Mouse (Mus musculus) left cerebral cortex, adult 11 months (tissue): ENCODE data around the gene Tacc3.
A peak's percentile ranks its signal among the peaks of the same experiment; 100 is the strongest.

Experiments used
- DNase-seq: peaks from one replicate; pipeline ENCODE4 v3.0.0; 2022; ENCODE audit warnings: low spot score

Tacc3 gene

DNA sequence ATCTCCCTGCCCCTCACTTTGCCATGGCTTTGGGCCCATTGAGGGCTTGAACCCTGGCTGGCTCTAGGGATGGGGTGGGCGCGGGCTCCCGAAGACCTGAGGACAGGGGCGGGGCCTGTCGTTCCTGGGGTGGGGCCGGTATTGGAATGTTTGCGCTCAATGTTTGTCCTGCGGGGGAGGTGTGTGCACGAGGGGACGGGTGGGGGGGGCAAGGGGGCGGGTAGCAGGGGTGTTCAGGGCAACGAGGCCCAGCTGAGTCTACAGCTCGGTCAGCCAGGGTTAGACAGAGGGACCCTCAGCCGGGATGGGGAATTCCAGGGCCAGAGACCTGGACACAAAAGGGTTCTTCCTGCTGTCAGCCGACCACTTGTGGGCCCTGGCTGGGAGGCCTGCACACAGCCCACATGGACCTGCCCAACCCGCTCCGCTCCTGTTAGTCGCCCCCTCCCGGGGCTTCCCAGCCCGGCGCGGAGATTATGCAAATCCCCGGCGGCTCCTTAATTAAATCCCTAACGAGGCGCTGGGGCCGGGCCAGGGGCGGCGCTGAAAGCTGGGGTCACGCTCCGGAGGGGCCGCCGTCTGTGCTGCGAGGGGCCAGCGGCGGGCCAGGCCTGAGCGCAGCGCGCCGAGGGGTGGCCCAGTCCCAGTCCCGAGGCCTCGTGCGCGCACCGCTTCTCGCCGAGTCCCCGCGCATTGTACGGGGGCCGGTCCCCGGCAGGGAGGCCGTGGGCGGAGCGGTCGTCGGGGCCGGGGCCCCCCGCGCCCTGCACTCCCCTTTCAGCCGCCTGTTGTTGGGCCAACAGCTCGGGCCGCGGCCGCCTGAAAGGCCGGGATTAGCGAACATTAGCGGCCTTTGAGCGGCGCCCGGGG lies 37.2 kb downstream of the Tacc3 start:
- no peak for DNase-seq

- no peak for DNase-seq
Observed at GRCm38 (mm10) chr5:33695718-33696121, 37.8 kb downstream of the Tacc3 start.

- no peak for DNase-seq
Observed at GRCm38 (mm10) chr5:33696430-33696829, 38.5 kb downstream of the Tacc3 start.

GRCm38 (mm10) chr5:33697534-33697933 lies 39.6 kb downstream of the Tacc3 start:
- DNase-seq, result no peak

DNA sequence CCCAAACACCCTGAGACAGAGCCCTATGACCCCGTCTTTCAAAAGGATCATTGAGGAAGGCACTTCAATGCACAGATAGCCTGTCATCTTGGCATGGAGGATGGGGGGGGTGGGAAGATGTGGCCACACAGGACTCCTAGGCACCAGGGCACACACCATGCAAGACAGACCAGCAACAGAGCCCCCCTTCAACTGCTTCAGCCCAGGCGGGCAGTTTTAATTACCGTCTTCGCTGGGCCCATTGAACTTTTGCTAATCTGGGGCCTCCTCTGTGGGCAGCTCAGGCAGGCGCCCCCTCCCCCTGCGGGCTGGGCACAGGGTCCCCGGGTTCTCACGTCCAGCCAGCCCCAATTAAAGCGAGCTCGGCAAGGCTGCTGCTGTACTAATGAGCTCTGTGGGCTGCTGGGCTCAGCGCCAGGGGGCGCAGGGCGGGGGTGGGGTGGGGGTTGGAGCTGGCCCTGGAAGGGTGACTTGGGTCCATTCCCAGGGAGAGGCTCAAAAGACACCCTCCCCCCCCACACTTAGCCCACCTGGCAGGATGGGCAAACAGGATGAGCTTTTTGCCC lies 40.1 kb downstream of the Tacc3 start:
- peak; percentile 37 for DNase-seq

- DNase-seq, result no peak
Observed at GRCm38 (mm10) chr5:33698669-33699068, 40.7 kb downstream of the Tacc3 start.

- DNase-seq, result no peak
Observed at GRCm38 (mm10) chr5:33700010-33700409, 42.1 kb downstream of the Tacc3 start.

GRCm38 (mm10) chr5:33701832-33702231 lies 43.9 kb downstream of the Tacc3 start:
- no peak for DNase-seq

- no peak for DNase-seq
Observed at GRCm38 (mm10) chr5:33703999-33704398, 46.1 kb downstream of the Tacc3 start.

- DNase-seq, result peak; percentile 27
Observed at GRCm38 (mm10) chr5:33704945-33705611, 47.1 kb downstream of the Tacc3 start.

DNA sequence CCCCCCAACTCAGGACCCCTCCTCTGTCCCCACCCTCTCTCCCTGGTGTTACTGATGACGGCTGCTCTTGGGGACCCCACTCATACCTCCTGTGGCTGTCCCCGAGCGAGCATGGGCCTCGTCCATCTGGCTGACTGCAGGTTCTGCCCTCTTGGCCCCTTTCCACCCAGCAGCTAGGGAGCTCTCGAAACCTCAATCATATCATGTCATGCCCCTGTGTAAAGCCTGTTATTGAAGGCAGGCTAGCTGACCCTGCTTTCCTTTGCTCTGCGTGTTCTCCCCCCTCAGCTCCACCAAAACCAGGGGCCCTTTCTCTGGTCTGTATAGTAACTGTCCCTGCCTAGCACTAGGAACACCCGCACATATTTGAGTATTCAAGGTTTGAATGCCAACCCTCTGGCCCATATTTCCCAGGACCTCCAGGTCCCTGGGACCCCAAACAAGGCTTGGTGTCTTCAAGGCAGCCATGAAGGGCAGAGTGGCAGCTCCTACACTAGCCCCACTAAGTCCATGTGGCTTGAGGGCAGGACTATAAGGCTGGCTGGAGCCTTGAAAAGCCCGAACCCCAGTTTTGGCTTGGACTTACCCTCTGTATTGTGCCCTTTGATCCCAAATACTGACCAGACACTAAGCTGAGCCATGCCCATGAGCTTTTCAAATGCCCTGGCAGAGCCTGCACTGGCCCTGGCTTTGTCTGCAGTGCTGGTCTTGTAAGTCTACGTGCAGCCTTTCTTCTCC lies 47.9 kb downstream of the Tacc3 start:
- DNase-seq, result no peak

GRCm38 (mm10) chr5:33706350-33706629 lies 48.4 kb downstream of the Tacc3 start:
- no peak for DNase-seq

DNA sequence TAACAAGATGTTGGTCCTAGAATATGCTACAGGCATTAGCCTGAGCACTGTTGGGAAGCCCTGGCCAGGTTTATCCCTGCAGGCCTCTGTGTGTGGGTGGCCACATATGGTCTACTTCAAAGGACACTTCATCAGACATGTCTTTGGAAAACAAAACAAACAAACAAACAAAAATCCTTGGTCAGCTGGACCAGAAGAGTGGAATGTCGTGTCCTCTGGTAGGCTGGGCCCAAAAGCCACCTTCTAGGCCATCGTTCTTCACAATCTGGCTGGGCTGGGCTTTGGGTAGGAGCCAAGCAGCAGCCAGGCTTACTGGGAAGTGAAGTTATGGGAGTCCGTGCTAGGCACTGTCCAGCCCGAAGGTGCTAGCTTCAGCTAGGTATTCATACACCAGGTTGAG lies 49.2 kb downstream of the Tacc3 start:
- DNase-seq, result no peak

GRCm38 (mm10) chr5:33709037-33709436 lies 51.1 kb downstream of the Tacc3 start:
- no peak for DNase-seq

- no peak for DNase-seq
Observed at GRCm38 (mm10) chr5:33712550-33712949, 54.6 kb downstream of the Tacc3 start.

DNA sequence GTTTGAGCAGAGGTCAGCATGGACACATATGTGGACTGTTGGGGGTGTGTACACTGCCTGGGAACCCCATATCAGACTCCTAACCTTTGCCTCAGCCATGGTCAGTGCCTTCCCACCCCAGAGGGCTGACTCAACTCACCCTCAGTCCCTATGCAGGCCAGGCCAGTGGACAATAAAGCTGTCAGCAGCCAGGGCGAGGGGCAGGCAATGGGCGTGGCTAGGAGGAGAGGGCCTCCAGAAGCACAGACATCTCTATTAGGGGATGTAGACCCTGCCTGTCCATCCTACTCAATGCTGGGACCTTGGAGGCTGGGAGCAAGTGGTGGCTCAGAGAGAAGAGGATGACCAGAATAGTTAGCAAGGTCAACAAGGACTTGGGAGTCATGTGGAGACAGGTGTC lies 57.3 kb downstream of the Tacc3 start:
- DNase-seq, result no peak

GRCm38 (mm10) chr5:33716467-33716866 lies 58.5 kb downstream of the Tacc3 start:
- no peak for DNase-seq

DNA sequence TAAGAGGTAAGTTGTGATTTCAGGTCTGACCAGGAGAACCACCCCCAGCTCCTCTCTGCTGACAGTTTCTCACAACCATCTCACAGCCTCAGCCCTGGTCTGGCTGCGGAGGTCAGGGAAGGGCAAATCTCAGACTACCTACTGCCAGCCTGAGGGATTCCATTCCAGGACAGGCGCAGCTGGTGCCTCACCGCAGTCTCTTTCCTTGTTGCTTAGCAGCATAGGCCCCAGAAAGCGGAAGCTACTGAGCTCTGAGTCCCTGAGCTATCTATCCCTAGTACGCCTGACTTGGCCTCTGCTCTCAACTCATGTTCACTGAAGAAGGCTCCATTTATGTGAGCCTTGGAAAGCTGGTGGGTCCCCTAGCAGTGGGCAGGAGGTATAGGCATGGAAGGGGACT lies 60.5 kb downstream of the Tacc3 start:
- no peak for DNase-seq

DNA sequence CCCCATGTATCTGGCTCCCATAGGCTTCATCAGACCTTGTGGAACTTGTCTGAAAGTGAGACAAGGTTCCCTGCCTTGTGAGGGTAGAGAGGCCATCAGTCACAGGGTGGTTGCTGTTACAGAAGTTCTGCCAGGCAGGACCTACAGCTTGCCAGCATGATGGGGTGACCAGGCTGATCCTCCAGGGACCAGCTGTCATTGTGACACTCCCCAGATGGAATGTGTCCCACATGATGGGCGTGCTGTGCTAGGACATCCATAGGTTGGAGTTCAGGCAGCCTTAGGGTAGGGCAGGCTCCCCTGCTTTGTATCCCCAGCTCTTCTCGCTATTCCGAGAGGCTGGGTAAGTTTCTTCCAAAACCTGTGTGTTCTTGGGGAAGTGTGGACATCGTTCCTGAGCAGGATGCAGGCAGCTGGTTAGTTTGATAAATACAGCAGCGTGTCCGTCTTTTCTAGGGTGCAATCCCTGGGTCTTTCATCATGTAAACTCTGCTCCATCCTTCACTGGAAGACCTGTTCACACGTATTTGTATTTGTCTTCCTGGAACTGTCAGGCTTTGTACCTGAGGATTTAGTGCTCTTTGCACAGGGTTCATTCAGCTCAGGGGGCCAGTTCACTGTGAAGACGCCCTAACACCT lies 63.0 kb downstream of the Tacc3 start:
- no peak for DNase-seq

GRCm38 (mm10) chr5:33721541-33722265 lies 63.8 kb downstream of the Tacc3 start, which contains the start of gene Fgfr3:
Gene Fgfr3 (plus strand): TSS chr5:33721674.
- DNase-seq, result no peak

DNA sequence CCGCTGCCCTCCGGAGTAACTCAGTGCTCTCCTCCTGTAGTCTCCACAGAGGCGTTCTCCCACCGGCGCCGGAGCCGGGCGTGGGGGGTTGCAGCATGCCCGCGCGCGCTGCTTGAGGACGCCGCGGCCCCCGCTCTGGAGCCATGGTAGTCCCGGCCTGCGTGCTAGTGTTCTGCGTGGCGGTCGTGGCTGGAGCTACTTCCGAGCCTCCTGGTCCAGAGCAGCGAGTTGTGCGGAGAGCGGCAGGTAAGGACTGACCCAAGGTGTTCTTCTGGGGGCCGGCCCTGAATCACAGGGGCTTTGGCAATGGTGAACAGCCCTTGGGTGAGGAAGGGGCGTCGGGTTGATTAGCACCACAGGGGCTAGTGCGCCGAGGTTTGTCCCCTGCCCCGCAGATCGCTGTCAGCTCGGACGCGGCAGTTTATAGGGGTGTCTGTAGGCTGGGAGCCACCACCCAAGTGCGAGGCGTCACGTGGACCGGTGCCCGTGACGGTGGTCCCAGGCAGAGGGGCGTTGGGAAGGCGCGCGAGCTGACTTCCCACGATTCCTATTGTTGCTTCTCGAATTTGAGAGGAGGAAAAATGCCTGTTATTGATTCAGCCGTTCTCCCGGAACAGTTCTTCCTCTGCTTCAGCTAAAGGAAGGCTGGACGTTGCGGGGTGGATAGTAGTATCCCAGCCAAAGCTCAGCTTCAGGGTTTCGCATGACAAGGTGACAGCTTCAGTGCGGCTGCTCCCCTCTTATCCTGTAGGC lies 64.5 kb downstream of the Tacc3 start:
- no peak for DNase-seq
